In the genomic region with DNA sequence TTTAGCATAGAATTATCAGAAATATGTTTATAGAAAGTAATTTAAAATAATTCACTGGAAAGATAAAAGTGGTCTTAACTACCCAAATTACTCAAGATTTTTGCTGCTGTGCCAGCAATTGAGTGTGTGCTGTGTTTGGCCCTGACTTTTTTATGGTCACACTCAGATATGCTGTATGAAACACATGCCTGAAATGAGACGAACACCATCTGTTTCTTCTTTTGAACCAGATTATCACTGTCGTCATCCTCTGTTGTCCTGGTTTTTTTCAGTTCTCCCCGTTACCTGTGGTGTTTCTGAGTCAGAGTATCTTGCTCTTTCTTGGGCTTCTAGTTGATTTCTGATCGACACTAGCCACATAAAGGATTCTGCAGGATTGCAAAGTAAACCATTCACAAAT, we compare ENCODE assay signal across 12 mouse cellular contexts. TPM values are rescaled to one million over a fixed set of nuclear protein-coding genes. Genes with fewer than 3 reads are reported as not detected.
DNase-seq lines count a peak whose midpoint lies in the region; ATAC-seq and TF ChIP-seq lines count a peak whose summit lies in the region.
"Had no signal": no experiment of that assay in that cellular context is flagged by ENCODE, and none has a peak within 500 bp of the region (broad histone marks: within the 10 kb centered on the region; RNA-seq: fewer than 3 reads in every experiment).

No protein-coding gene starts in this region.

- peak; percentile 42; the same call in 1 of the 2 replicates for ATAC-seq in lung, embryonic 14.5 days (ENCODE audit: insufficient read depth)
- no peak for ATAC-seq in liver, embryonic 15.5 days (ENCODE audit: insufficient read depth)

- WGBS in lung, embryonic 14.5 days: 28% methylated on average over 4 of the region's 4 CpGs
- WGBS in liver, embryonic 15.5 days (ENCODE audit: insufficient replicate concordance): 33% methylated on average over 4 of the region's 4 CpGs

- H3K36me3 ChIP-seq in lung, embryonic 14.5 days (ENCODE audit: insufficient read depth): no peaks in the 10 kb centered on the region
- no peaks in the 10 kb centered on the region for H3K36me3 ChIP-seq in liver, embryonic 15.5 days (replicated peaks)
- H3K36me3 ChIP-seq: embryonic facial prominence, embryonic 15.5 days had no signal

- DNase-seq in cerebellum, adult 9-11 months: peak; percentile 23
- DNase-seq in cerebellum, postnatal 36 days: no peak
- peak; percentile 77 for DNase-seq in lung, embryonic 14.5 days
- no peak for DNase-seq in lung, postnatal 14 days
- peak; percentile 38 for DNase-seq in brain, embryonic 14.5 days (ENCODE audit: low read depth)
- no peak for DNase-seq in layer of hippocampus, postnatal 25 days (ENCODE audit: extremely low spot score in 1 of 2, low spot score in 1 of 2)
- DNase-seq in urinary bladder, adult 18-20 months (ENCODE audit: low spot score in 2 of 2): no peak
- DNase-seq: heart, adult 2 months; layer of hippocampus, postnatal 36 days; thymus, adult 18-20 months had no signal

- no peak overlapping the region for H3K4me3 ChIP-seq in lung, embryonic 14.5 days (ENCODE audit: low read depth, low read length)
- H3K4me3 ChIP-seq in liver, embryonic 15.5 days (replicated peaks): no peak overlapping the region
- H3K4me3 ChIP-seq: heart, adult 2 months had no signal

- H3K4me1 ChIP-seq in lung, embryonic 14.5 days (ENCODE audit: insufficient read depth): no peaks in the 10 kb centered on the region
- H3K4me1 ChIP-seq in liver, embryonic 15.5 days (replicated peaks): peaks cover 26% of the 10 kb centered on the region
- H3K4me1 ChIP-seq: embryonic facial prominence, embryonic 15.5 days had no signal

- H3K27me3 ChIP-seq in lung, embryonic 14.5 days (ENCODE audit: insufficient read depth, low read length): no peaks in the 10 kb centered on the region
- no peaks in the 10 kb centered on the region; the same call in 1 of the 2 replicates for H3K27me3 ChIP-seq in liver, embryonic 15.5 days

- H3K9ac ChIP-seq in lung, embryonic 14.5 days: no peak overlapping the region
- no peak overlapping the region for H3K9ac ChIP-seq in liver, embryonic 15.5 days
- H3K9ac ChIP-seq: embryonic facial prominence, embryonic 15.5 days had no signal

- H3K4me2 ChIP-seq in lung, embryonic 14.5 days: peak overlapping the region; percentile 58
- peak overlapping the region; percentile 72 for H3K4me2 ChIP-seq in liver, embryonic 15.5 days

- H3K9me3 ChIP-seq in lung, embryonic 14.5 days (ENCODE audit: low read depth, low read length): no peaks in the 10 kb centered on the region
- no peaks in the 10 kb centered on the region for H3K9me3 ChIP-seq in liver, embryonic 15.5 days (replicated peaks)
- H3K9me3 ChIP-seq: embryonic facial prominence, embryonic 15.5 days had no signal

- TF ChIP-seq CTCF in lung, embryonic 14.5 days (IDR thresholded peaks at IDR 0.05; ENCODE audit: low read depth): no peak
- TF ChIP-seq CTCF in brain, embryonic 14.5 days (IDR thresholded peaks at IDR 0.05; ENCODE audit: borderline replicate concordance, extremely low read depth, insufficient read depth, insufficient read length): no peak

- no peak for TF ChIP-seq POLR2A in brain, embryonic 14.5 days (IDR thresholded peaks at IDR 0.05; ENCODE audit: borderline replicate concordance, extremely low read depth, insufficient read depth, insufficient read length, poor library complexity, severe bottlenecking)

- peak overlapping the region; percentile 74 for H3K27ac ChIP-seq in lung, embryonic 14.5 days (ENCODE audit: low read depth)
- no peak overlapping the region for H3K27ac ChIP-seq in liver, embryonic 15.5 days (replicated peaks)
- H3K27ac ChIP-seq: embryonic facial prominence, embryonic 15.5 days; heart, adult 2 months had no signal

RNA-seq across cellular contexts. Expression of gene Gemin8, which starts 1.8 kb away (rescaled TPM):
- 21.6 and 23.3 TPM in 2 replicates for polyA plus RNA-seq in lung, embryonic 14.5 days (2014; fragmentation: Nextera tagmentation; extraction: Ambion mirVana)
- 12.3 and 16.0 TPM in 2 replicates for polyA plus RNA-seq in brain, embryonic 14.5 days (2012; rRNA removed)
- 5.1 and 5.2 TPM in 2 replicates for polyA plus RNA-seq in liver, embryonic 15.5 days (2015; fragmentation: Nextera tagmentation; extraction: Ambion mirVana)
- 10 to 100 TPM; 11.5 to 11.6 TPM for total RNA-seq in layer of hippocampus, postnatal 25 days (2021)

Comparison
In these comparisons a context has a peak if more than half of its experiments do, and no peak if none do; other contexts are left out.
1. DNase-seq: peak in cerebellum, adult 9-11 months (single experiment), lung, embryonic 14.5 days (single experiment) and brain, embryonic 14.5 days (single experiment); none in cerebellum, postnatal 36 days (0 of 2), lung, postnatal 14 days (single experiment), layer of hippocampus, postnatal 25 days (0 of 2) and urinary bladder, adult 18-20 months (0 of 2).